Mouse (Mus musculus): Measurements from ENCODE around the gene Soga1. TPM values are rescaled to one million over a fixed set of nuclear protein-coding genes. Genes with fewer than 3 reads are reported as not detected.
A peak's percentile ranks its signal among the peaks of the same experiment; 100 is the strongest.

Soga1 gene
- polyA plus RNA-seq, 1 experiment: 4.6 TPM

DNA sequence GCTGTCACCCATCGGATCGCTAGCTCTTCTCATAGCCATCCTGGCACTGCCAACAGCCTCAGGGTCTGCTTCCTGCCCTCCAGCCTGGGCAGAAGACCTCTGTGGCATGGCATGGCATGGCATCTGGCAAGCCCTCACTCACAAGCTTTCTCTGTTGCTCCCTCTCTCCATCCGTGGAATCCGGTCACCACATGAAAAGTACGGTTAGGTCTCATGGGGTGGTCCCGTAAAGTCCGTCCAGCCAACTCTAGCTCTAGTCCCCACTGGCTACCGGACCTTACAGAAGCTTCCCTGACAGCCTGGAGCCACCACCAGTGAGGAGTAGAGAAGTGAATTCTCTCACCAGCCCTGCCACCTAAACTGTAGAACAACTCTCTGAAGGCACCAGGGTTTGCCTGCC, 2.3 kb upstream of the Soga1 start:
- H3K4me1 ChIP-seq (ENCODE audit: control insufficient read depth, insufficient read depth, insufficient read length, low read length): peaks cover 12% of the 10 kb centered on the region
- H3K27me3 ChIP-seq (ENCODE audit: control insufficient read depth, insufficient read depth, low read length): peaks cover 22% of the 10 kb centered on the region
- WGBS: 94% methylated on average over 8 of the region's 8 CpGs
- H3K4me3 ChIP-seq (ENCODE audit: low read depth, low read length): no peak overlapping the region
- no peak for TF ChIP-seq POLR2A (IDR thresholded peaks at IDR 0.05; ENCODE audit: low read depth, low read length)
- no peak for TF ChIP-seq CTCF (IDR thresholded peaks at IDR 0.05; ENCODE audit: extremely low read depth, insufficient read length, insufficient replicate concordance, low read depth, low read length)
- no peak overlapping the region for H3K27ac ChIP-seq (ENCODE audit: insufficient read depth, low read depth, low read length)
- H3K36me3 ChIP-seq (ENCODE audit: control insufficient read depth, insufficient read depth, low read length): no peaks in the 10 kb centered on the region

DNA sequence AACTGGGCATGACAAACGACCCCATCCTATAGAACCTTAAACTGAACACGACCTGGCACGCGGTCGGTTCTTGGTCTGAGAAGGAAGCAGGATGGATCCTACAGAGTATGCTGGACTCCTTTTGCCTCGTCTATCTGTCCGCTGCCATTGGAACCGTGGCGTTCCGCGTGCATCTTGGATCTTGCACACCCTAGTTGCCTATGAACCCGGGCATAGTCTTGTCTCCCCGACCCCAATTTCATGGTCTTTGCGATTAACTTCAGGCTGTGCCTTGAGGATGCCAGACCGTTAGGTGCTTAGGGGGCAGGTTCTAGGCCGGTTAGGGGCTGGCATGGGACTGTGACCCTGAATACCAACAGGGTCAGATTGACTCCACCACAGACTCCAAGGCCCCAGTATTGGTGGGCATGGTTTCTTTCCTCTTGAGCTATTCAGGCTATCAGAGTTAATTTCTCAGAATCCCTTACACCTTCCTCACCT, 687 bp upstream of the Soga1 start:
- WGBS: 28% methylated on average over 16 of the region's 16 CpGs
- Histone ChIP-seq H3K27ac (ENCODE audit: insufficient read depth, low read depth, low read length) (no peak overlapping the region), H3K27me3 (ENCODE audit: control insufficient read depth, insufficient read depth, low read length) (peaks cover 22% of the 10 kb centered on the region)

GRCm38 (mm10) chr2:157078059-157078792, 828 bp downstream of the Soga1 start:
- Histone ChIP-seq H3K27me3 (ENCODE audit: control insufficient read depth, insufficient read depth, low read length) (peaks cover 22% of the 10 kb centered on the region), H3K4me3 (ENCODE audit: low read depth, low read length) (peak overlapping the region; percentile 74), H3K36me3 (ENCODE audit: control insufficient read depth, insufficient read depth, low read length) (no peaks in the 10 kb centered on the region), H3K4me1 (ENCODE audit: control insufficient read depth, insufficient read depth, insufficient read length, low read length) (peaks cover 13% of the 10 kb centered on the region), H3K27ac (ENCODE audit: insufficient read depth, low read depth, low read length) (peak overlapping the region; percentile 36)
- TF ChIP-seq POLR2A (IDR thresholded peaks at IDR 0.05; ENCODE audit: low read depth, low read length) (no peak), CTCF (IDR thresholded peaks at IDR 0.05; ENCODE audit: extremely low read depth, insufficient read length, insufficient replicate concordance, low read depth, low read length) (no peak)
- under 1% methylated on average over 72 of the region's 79 CpGs for WGBS

More for the DNA sequence above, 687 bp upstream of the Soga1 start:
- TF ChIP-seq POLR2A (IDR thresholded peaks at IDR 0.05; ENCODE audit: low read depth, low read length) (no peak), CTCF (IDR thresholded peaks at IDR 0.05; ENCODE audit: extremely low read depth, insufficient read length, insufficient replicate concordance, low read depth, low read length) (no peak)
- Histone ChIP-seq H3K4me1 (ENCODE audit: control insufficient read depth, insufficient read depth, insufficient read length, low read length) (peaks cover 8% of the 10 kb centered on the region), H3K4me3 (ENCODE audit: low read depth, low read length) (peak overlapping the region; percentile 74), H3K36me3 (ENCODE audit: control insufficient read depth, insufficient read depth, low read length) (no peaks in the 10 kb centered on the region)

GRCm38 (mm10) chr2:157077641-157078058, 1.4 kb downstream of the Soga1 start:
- peaks cover 19% of the 10 kb centered on the region for H3K4me1 ChIP-seq (ENCODE audit: control insufficient read depth, insufficient read depth, insufficient read length, low read length)
- no peaks in the 10 kb centered on the region for H3K36me3 ChIP-seq (ENCODE audit: control insufficient read depth, insufficient read depth, low read length)
- H3K27me3 ChIP-seq (ENCODE audit: control insufficient read depth, insufficient read depth, low read length): peaks cover 22% of the 10 kb centered on the region
- peak overlapping the region; percentile 46 for H3K27ac ChIP-seq (ENCODE audit: insufficient read depth, low read depth, low read length)
- peak overlapping the region; percentile 74 for H3K4me3 ChIP-seq (ENCODE audit: low read depth, low read length)
- no peak for TF ChIP-seq CTCF (IDR thresholded peaks at IDR 0.05; ENCODE audit: extremely low read depth, insufficient read length, insufficient replicate concordance, low read depth, low read length)
- no peak; the same call in 1 of the 2 replicates for TF ChIP-seq POLR2A (IDR thresholded peaks at IDR 0.05; ENCODE audit: low read depth, low read length)
- WGBS: 11% methylated on average over 15 of the region's 15 CpGs

GRCm38 (mm10) chr2:157077160-157077559, 1.9 kb downstream of the Soga1 start:
- Histone ChIP-seq H3K27ac (ENCODE audit: insufficient read depth, low read depth, low read length) (peak overlapping the region; percentile 46), H3K4me1 (ENCODE audit: control insufficient read depth, insufficient read depth, insufficient read length, low read length) (peaks cover 24% of the 10 kb centered on the region), H3K4me3 (ENCODE audit: low read depth, low read length) (peak overlapping the region; percentile 74), H3K36me3 (ENCODE audit: control insufficient read depth, insufficient read depth, low read length) (no peaks in the 10 kb centered on the region), H3K27me3 (ENCODE audit: control insufficient read depth, insufficient read depth, low read length) (peaks cover 22% of the 10 kb centered on the region)
- 32% methylated on average over 5 of the region's 5 CpGs for WGBS
- no peak for TF ChIP-seq CTCF (IDR thresholded peaks at IDR 0.05; ENCODE audit: extremely low read depth, insufficient read length, insufficient replicate concordance, low read depth, low read length)
- TF ChIP-seq POLR2A (IDR thresholded peaks at IDR 0.05; ENCODE audit: low read depth, low read length): no peak

DNA sequence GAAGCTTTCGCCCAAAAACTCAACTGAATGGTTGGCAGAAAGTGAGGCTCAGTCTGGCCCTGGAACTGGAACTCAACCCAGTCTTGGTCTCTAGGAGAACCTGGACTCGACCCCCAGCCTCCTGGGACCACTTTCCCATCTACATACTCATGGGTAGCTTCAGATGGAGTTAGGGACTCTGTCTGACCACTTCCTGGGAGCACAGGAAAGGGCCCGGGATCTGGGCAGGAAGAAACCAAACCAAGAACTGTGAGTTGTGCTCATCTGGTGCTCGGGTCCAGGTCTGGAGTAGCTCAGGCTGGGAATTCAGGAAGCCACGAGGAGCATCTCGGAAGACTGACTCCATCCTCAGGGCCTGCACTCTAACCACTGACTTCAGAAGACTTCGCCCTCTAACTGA, 2.5 kb downstream of the Soga1 start:
- Histone ChIP-seq H3K36me3 (ENCODE audit: control insufficient read depth, insufficient read depth, low read length) (no peaks in the 10 kb centered on the region), H3K4me3 (ENCODE audit: low read depth, low read length) (no peak overlapping the region), H3K27ac (ENCODE audit: insufficient read depth, low read depth, low read length) (no peak overlapping the region), H3K4me1 (ENCODE audit: control insufficient read depth, insufficient read depth, insufficient read length, low read length) (peaks cover 29% of the 10 kb centered on the region), H3K27me3 (ENCODE audit: control insufficient read depth, insufficient read depth, low read length) (peaks cover 22% of the 10 kb centered on the region)
- no peak for TF ChIP-seq POLR2A (IDR thresholded peaks at IDR 0.05; ENCODE audit: low read depth, low read length)
- TF ChIP-seq CTCF (IDR thresholded peaks at IDR 0.05; ENCODE audit: extremely low read depth, insufficient read length, insufficient replicate concordance, low read depth, low read length): no peak
- 74% methylated on average over 7 of the region's 7 CpGs for WGBS

DNA sequence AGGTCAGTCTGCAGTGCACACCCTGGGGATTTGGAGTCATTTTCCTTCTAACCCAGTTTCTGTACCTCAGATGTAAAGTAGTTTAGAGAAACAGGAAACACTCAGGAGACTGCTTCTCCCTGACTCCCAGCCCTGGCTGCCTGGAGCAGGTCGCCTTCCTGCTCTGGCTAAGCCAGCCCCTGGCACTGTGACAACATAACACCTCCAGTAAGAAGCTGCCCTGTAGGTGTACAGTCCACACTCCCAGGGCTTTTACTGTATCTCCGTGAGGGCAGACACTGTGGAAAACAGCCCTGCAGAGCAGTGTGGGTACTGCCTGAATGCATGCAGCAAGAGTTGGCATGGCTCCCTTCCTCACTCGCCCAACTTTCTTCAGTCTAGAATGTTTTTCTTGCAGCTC, 3.4 kb downstream of the Soga1 start:
- 15% methylated on average over 3 of the region's 3 CpGs for WGBS
- Histone ChIP-seq H3K27ac (ENCODE audit: insufficient read depth, low read depth, low read length) (no peak overlapping the region), H3K27me3 (ENCODE audit: control insufficient read depth, insufficient read depth, low read length) (peaks cover 22% of the 10 kb centered on the region), H3K4me3 (ENCODE audit: low read depth, low read length) (no peak overlapping the region), H3K4me1 (ENCODE audit: control insufficient read depth, insufficient read depth, insufficient read length, low read length) (peaks cover 38% of the 10 kb centered on the region), H3K36me3 (ENCODE audit: control insufficient read depth, insufficient read depth, low read length) (no peaks in the 10 kb centered on the region)
- TF ChIP-seq POLR2A (IDR thresholded peaks at IDR 0.05; ENCODE audit: low read depth, low read length): no peak
- TF ChIP-seq CTCF (IDR thresholded peaks at IDR 0.05; ENCODE audit: extremely low read depth, insufficient read length, insufficient replicate concordance, low read depth, low read length): no peak

All from small intestine, adult 2 months (tissue).